Mouse (Mus musculus) adrenal gland, adult 8-10 months (tissue): ENCODE results near the gene Trib2. TPM values are rescaled to one million over a fixed set of nuclear protein-coding genes. Genes with fewer than 3 reads are reported as not detected.

Source experiments
- DNase-seq: peaks from one replicate; pipeline ENCODE4 v3.0.0; 2022
- total RNA-seq, 4 experiments: library from RNA; stranded (reverse); gene quantifications; 2 replicates each; pipeline ENCODE4 v1.2.4; 2022

Gene Trib2
- total RNA-seq, 4 experiments from 2014 or later = 12.4 to 21.2 (median 16.4) TPM

- DNase-seq = no peak
Observed at GRCm38 (mm10) chr12:15813819-15814165, 2.9 kb downstream of the Trib2 start.

DNA sequence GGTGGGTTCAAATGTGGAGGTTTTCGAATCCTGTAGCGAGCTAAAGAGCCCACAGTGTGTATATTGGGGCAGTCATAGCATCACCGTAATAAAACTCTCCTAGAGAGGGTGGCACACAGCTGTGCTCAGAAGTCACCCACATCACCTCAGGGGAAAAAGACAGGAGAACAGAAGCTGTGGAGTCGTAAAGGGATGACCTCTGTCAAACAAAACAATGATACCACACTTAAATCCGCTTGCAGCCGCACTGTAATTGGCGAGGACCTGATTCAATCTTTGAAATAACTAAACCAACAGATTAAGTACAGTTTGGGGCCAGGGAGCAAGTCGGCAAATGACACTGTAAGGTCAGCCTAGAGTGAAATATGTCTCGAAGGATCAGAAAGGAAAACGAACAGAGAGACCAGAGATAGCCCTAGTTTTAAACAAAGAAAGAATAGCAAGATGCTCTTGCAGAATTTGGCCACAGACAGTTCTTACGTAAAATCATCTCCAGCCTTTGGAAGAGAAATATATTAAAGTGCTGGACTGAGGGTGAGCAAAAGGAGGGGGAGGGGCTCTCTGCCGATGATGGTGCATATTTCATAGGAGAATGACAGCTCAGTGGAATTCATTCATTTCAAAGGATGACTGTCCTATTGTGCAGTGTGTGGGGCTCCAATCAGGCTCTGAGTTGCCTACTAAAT lies 3.4 kb downstream of the Trib2 start:
- no peak for DNase-seq

DNA sequence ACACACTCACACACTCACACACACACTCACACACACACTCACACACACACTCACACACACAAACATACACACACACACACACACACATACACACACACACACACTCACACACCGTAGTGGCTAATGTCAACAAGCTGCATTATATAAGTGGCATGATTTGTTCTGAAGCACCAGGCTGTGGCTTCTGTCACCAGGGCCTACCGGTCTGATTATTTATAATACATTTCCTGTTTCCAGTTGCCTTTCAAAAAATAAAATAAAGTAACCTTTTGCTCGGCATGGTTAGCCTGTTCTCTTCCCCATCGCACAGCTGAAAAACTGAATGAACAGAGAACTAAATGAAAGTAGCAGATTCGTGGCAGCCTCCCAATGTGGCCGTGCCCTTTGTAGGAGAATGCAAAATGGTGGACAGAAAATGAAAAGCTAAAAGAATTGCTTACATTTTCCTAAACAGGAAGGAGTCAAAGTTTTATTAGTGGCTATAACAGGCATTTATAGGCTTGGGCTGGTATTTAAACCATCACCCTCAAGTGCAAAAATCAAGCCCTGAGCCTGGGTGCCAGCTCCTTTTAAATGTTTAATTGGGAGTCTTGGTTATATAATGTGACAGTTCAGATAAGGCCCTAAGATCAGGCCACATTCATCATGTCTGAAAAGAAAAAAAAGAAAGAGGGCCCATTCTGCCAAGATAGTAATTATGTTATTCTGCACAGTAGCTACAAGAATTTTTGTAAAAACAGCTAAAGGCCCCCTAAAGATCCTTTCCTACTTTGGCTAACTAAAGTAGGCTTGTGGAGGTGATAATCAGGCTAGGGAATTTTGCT lies 4.4 kb downstream of the Trib2 start:
- no peak for DNase-seq

GRCm38 (mm10) chr12:15811682-15812081 lies 5.0 kb downstream of the Trib2 start:
- no peak for DNase-seq

DNA sequence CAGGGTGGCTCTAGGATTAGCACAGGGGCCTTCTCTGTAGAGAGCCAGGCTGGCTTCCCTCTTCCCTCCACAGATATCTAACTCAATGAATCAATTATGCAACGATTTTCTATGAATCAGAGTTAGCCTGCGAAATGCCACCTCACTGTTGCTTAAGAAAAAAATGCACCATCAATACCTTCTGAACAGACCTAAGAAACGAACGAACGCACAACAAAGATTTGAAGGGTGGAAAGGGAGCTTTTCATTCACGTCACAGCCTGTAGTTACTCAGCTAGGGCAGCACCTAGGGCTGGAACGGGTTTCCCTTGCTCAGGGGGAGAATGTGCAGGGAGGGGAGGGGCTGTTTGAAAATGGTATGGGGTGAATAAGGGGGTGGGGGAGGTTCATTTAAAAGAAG lies 5.8 kb downstream of the Trib2 start:
- DNase-seq = no peak

GRCm38 (mm10) chr12:15809657-15810056 lies 7.1 kb downstream of the Trib2 start:
- no peak for DNase-seq

DNA sequence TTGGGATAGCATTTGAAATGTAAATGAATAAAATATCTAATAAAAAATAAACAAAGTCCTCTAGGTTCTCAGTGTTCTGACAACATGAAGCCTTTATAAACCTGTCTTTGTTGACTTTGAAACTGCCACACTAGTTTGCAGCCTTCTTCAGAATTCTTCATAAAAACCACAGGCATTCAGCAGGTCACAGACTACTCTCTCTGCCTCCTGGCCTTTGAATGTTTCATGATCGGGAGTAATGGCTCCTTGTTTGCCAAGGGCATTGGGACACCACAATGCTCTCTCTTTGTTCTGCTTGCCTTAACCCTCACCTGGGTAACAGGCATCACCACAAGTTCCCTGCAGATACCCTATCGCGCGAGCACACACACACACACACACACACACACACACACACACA lies 7.5 kb downstream of the Trib2 start:
- no peak for DNase-seq

DNA sequence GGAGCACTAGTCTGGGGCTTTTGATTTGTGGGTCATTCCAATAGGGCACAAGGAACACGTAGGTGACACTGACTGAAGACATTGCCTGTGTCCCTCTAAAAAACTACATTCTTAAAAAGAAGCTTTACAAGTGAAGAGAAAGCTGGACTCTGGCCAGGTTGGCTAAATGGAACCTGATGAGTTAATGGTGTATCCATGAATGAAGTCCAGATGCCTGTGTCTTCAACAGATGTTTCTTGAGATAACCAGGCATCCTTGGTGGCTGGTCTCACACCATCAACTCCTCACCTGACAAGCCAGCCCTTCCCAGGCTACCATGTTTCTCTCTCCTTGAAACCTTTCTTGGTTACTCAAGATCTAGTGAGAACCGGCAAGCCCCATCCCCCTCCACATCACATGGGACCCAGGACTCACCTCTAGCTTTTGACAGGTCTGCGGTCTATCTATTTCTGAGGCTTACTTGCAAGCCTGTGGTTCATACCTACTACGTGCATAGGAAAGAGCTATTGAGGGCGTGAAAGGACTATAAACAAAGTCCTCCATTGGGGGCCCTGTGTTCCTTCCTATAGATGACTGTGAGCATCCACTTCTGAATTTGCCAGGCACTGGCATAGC lies 8.4 kb downstream of the Trib2 start:
- no peak for DNase-seq

GRCm38 (mm10) chr12:15804931-15805331 lies 11.8 kb downstream of the Trib2 start:
- DNase-seq = no peak

DNA sequence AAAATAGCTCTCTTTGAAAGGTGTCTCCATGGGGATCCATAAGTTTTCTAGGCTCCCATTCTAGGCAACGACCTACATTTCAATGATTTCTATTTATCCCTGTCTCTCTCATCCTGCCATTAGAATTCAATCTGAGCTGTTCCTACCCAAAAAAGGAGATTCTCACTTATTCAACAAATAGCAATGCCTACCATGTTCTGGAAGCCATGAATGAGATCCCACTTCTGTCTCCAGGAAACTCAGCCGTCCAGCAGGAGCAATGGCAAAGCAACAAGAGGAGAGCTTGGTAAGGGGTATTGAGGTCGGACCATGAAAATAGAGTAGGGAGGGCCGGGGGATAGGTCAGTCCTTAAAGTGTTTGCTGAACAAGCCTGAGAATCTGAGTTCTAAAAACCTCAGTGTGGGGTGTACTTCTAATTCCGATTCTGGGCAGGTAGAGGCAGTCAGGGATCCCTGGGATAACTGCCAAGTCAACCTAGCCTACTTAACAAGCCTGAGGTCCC lies 12.7 kb downstream of the Trib2 start:
- DNase-seq = no peak

- no peak for DNase-seq
Observed at GRCm38 (mm10) chr12:15801571-15801930, 15.2 kb downstream of the Trib2 start.

DNA sequence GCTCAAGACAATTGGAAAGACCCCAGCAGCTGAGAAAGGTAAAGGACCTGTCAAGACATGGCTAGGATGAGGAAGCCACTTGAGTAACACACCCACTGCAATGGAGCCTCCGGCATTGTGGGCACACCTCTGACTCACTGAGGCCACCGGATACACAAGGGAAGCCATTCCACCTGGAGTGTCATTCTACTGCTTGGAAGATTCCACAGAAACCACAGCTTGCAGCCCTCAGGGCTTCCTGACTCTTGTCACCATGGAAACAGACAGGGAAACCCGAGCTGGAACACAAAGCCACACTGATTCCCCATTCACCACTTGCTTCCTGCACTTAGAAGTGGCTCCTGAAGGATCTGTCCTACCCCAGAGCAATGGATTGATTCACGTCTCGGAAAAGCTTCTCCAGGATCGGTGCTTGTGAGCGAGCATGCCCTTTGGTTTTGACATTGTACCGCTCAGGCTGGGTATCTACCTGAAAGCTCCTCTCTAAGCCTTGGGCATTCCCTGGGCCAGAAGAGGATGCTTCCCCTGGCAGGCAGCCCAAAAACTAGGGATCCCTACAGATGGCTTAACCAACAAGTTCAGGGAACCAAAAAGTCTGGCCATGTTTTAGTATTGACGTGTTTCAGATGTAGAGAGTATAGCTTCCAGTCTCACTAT lies 15.7 kb downstream of the Trib2 start:
- no peak for DNase-seq

DNA sequence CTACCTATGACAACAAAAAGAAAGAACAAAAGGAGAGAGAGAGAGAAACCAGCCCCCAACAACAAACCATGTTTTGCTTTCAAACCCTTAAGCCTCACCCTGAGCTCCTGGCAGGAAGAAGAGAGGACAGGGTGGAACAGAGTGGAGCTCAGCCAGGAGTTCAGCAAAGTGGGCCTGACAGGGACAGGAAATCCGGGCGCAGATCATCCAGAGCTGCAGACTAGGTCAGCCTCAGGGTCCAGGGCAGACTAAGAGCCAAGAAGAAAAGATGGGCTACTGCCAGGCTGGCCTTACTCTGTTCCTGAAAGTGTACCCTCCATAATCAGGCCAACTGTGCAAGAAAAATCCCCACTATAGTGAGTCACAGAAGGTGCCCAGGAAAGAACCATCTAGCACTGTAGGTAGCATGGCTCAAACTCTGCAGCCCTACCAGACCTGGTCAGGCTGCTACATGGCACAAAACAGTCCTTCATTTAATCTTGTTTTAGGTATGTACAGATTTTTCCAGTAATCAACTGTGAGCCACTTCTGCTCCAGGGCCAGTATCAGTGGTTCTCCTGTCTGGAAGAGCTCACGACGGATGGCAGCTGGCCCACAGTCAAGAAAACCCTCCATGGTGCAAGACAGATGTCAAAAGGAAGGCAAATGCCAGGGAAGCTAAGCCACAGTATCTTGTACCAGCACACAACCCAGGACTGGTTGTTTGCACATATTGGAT lies 16.4 kb downstream of the Trib2 start:
- peak; percentile 44 for DNase-seq

- peak; percentile 50 for DNase-seq
Observed at GRCm38 (mm10) chr12:15798019-15798418, 18.7 kb downstream of the Trib2 start.

DNA sequence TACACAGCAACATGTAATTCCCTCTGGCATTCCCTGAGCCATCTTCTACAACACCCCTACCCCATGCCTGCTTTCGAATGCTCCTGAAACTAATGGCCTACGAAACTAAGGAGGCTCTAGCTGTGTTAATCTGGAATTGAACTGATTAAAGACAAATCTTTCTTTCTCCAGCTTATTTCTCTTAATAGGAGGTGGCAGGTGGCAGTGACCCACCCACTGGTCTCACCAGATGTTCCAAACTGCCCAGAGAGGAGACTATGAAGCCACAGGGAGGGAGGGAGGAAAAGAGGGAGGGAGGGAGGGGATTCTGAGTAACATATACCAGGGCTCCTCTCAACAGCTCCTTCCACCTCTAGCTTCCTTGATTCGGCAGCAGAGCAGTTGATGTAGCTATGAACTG lies 20.8 kb downstream of the Trib2 start:
- DNase-seq = no peak

- no peak for DNase-seq
Observed at GRCm38 (mm10) chr12:15793336-15793735, 23.4 kb downstream of the Trib2 start.

- no peak for DNase-seq
Observed at GRCm38 (mm10) chr12:15790181-15790580, 26.5 kb downstream of the Trib2 start.

DNA sequence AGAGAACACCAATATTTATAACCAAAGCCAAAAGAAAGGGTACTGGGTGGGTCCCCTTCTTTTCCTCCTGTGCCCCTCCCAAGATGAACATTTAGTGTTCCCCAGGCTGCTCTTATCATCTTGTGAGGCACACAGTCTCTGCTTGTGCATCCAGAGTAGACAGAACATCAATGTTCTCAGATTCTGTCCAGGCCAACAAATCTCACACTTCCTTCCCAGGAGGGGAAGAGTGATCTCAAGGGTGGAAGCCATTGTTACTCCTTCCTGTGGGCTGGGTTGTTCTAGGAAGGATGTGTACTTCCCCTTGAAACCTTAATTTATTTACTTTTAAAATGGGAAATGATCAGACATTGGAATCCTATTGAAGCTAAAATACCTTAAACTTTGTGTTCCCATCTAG lies 39.7 kb downstream of the Trib2 start:
- DNase-seq = no peak

GRCm38 (mm10) chr12:15771686-15772085 lies 45.0 kb downstream of the Trib2 start:
- DNase-seq = no peak

- DNase-seq = no peak
Observed at GRCm38 (mm10) chr12:15768536-15768935, 48.2 kb downstream of the Trib2 start.

- DNase-seq = peak; percentile 18
Observed at GRCm38 (mm10) chr12:15765996-15766395, 50.7 kb downstream of the Trib2 start.

DNA sequence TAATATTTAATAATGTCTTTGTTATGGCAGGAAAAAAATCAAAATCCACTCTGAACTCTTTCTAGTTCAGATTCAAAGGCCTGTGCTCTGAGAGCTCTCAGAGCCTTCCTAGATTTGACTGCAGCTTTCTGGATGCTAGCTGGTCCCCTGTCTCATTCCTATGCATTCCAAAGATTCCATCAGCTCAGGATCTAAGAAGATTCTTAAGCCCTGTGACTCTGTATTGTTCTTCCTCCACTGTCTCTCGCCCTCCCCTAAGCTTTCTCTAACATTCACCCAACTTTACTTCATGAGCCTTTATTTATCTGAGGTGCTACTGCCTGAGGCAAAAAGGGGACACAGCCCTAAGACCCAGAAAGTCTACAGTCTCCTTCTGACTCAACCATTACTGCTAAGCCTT lies 51.5 kb downstream of the Trib2 start:
- DNase-seq = no peak
